ENCODE assay signal across 17 mouse cellular contexts in the genomic region with DNA sequence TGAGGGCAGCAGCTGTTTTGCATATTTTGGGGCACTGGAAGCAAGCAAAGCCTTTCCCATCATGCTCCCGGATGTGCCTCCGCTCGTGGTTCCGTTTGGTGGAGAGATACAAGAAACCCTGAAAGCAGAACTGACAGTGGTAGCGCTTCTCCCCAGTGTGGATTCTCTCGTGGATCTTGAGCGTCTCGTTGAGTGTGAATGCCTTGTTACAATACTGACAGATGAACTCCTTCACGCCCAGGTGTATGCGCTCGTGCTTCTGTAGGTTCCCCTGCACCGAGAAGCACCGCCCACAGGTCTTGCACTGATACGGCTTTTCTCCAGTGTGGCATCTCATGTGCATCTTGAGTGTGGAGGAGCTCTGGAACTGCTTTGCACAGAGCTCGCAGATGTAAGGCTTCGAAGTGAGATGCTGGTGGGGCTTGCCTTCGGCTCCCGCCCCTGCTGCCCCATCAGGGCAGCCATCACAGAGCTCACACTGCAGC. TPM values are rescaled to one million over a fixed set of nuclear protein-coding genes. Genes with fewer than 3 reads are reported as not detected.
DNase-seq lines count a peak whose midpoint lies in the region; ATAC-seq lines count a peak whose summit lies in the region.
"Had no signal": no experiment of that assay in that cellular context is flagged by ENCODE, and none has a peak within 500 bp of the region (broad histone marks: within the 10 kb centered on the region; RNA-seq: fewer than 3 reads in every experiment).

No protein-coding gene starts in this region.

- intact Hi-C loops in left cerebral cortex, postnatal 25 days (cut with DNase I), result no loop called here

- no peak for DNase-seq in frontal cortex, postnatal 10 days (ENCODE audit: low spot score in 2 of 2)
- DNase-seq in left cerebral cortex, adult 11 months (ENCODE audit: low spot score), result peak; percentile 39
- no peak for DNase-seq in left cerebral cortex, postnatal 25 days (ENCODE audit: low spot score in 2 of 2)
- peak; percentile 33 for DNase-seq in testis, postnatal 10 days (ENCODE audit: low spot score)
- no peak for DNase-seq in testis, postnatal 14 days (ENCODE audit: low spot score)
- no peak for DNase-seq in MN1 (ENCODE audit: low spot score)
- DNase-seq: adrenal gland, postnatal 14 days; cerebellum, adult 11 months; cerebellum, adult 8-10 months; gastrocnemius, postnatal 10 days; heart, postnatal 4 days had no signal

- ATAC-seq in frontal cortex, adult (ENCODE audit: low TSS enrichment), result peak; percentile 49
- 0 out of 2 replicates have a peak, but pooled peaks have one; percentile 27 for ATAC-seq in monocyte, adult 5-6 weeks (replicated peaks; ENCODE audit: insufficient number of reproducible peaks, low FRiP score, low TSS enrichment, poor library complexity, severe bottlenecking)
- ATAC-seq: forebrain, embryonic 16.5 days; hindbrain, embryonic 16.5 days; inflammation-experienced regulatory T-cells, adult 6 months; intestine, postnatal 0 days had no signal

RNA-seq across cellular contexts. Expression of a gene that starts 54.2 kb away (rescaled TPM):
- total RNA-seq in left cerebral cortex, postnatal 25 days (2021), result 10 to 100 TPM; 33.6 to 33.7 TPM
- 33.0 to 39.1 TPM (median 38.8 TPM) in 3 replicates for total RNA-seq in monocyte, adult 5-6 weeks (2017)

Comparison
In these comparisons a context has a peak if more than half of its experiments do, and no peak if none do; other contexts are left out.
1. DNase-seq: peak in left cerebral cortex, adult 11 months (single experiment) and testis, postnatal 10 days (single experiment); none in frontal cortex, postnatal 10 days (0 of 2), left cerebral cortex, postnatal 25 days (0 of 2), testis, postnatal 14 days (single experiment) and MN1 (single experiment).